Mouse (Mus musculus) cortical plate, adult 2 months (tissue): ENCODE results near the gene Ranbp9.

Experiments used
- CTCF ChIP-seq: fragments of 200-500 bp; IDR thresholded peaks from 2 replicates; pipeline ENCODE4 v1.5.1; 2011; ENCODE audit warnings: mild to moderate bottlenecking, control low read depth, low read length; ENCODE audit not compliant: insufficient read depth; ENCODE audit errors: extremely low read depth
- POLR2A ChIP-seq: fragments of 200-500 bp; IDR thresholded peaks from 2 replicates; pipeline ENCODE4 v1.6.1; 2011; ENCODE audit warnings: mild to moderate bottlenecking, low read length, control low read depth; ENCODE audit not compliant: insufficient read depth; ENCODE audit errors: extremely low read depth

- no peak for TF ChIP-seq CTCF
- no peak for TF ChIP-seq POLR2A
Observed at GRCm38 (mm10) chr13:43354362-43354761, 126.7 kb downstream of the Ranbp9 start.
